Mouse (Mus musculus): ENCODE results near the gene Clip2. TPM values are rescaled to one million over a fixed set of nuclear protein-coding genes. Genes with fewer than 3 reads are reported as not detected.

Clip2 gene
- total and polyA plus RNA-seq, 3 experiments: 3.5 to 7.4 TPM; not detected in 1

- TF ChIP-seq MYB (IDR thresholded peaks at IDR 0.05; ENCODE audit: low read depth, low read length) (no peak), KAT2A (conservative IDR thresholded peaks at IDR 0.05; ENCODE audit: low read depth, low read length) (no peak), POLR2A (IDR thresholded peaks at IDR 0.05; ENCODE audit: control insufficient read depth in 1 of 2, insufficient read depth in 1 of 2, low read depth in 1 of 2, low read length in 2 of 2, poor library complexity in 1 of 2) (peak; percentile 40 to 45; a peak in 1 of 4 replicates), POLR2AphosphoS5 (IDR thresholded peaks at IDR 0.05; ENCODE audit: borderline replicate concordance, low read depth, low read length) (no peak), SIN3A (IDR thresholded peaks at IDR 0.05; ENCODE audit: low read length) (peak; percentile 5; the same call in 1 of the 2 replicates), E2F4 (IDR thresholded peaks at IDR 0.05; ENCODE audit: borderline replicate concordance, low read depth, low read length) (no peak), ZNF384 (IDR thresholded peaks at IDR 0.05; ENCODE audit: low read depth, low read length) (no peak), MAX (IDR thresholded peaks at IDR 0.05; ENCODE audit: low read length) (no peak), EP300 (IDR thresholded peaks at IDR 0.05; ENCODE audit: low read depth in 1 of 2, low read length in 2 of 2) (0 out of 4 replicates have a peak, but pooled peaks of 1 of the 2 experiments have one; percentile 17), MYC (IDR thresholded peaks at IDR 0.05; ENCODE audit: low read depth, low read length) (no peak), GATA1 (IDR thresholded peaks at IDR 0.05; ENCODE audit: low read depth, low read length) (no peak), ZMIZ1 (IDR thresholded peaks at IDR 0.05; ENCODE audit: low read depth, low read length) (no peak), SMC3 (IDR thresholded peaks at IDR 0.05; ENCODE audit: low read depth, low read length) (no peak), UBTF (IDR thresholded peaks at IDR 0.05; ENCODE audit: borderline replicate concordance, insufficient read depth, low read depth, low read length) (no peak), ETS1 (IDR thresholded peaks at IDR 0.05; ENCODE audit: low read depth, low read length) (no peak), HCFC1 (IDR thresholded peaks at IDR 0.05; ENCODE audit: low read depth, low read length) (peak; percentile 62), ZKSCAN1 (IDR thresholded peaks at IDR 0.05; ENCODE audit: low read depth, low read length) (no peak), MXI1 (IDR thresholded peaks at IDR 0.05; ENCODE audit: low read depth, low read length) (no peak), POLR2AphosphoS2 (IDR thresholded peaks at IDR 0.05; ENCODE audit: low read length) (no peak), TAL1 (IDR thresholded peaks at IDR 0.05; ENCODE audit: low read length) (no peak), MAZ (IDR thresholded peaks at IDR 0.05; ENCODE audit: low read depth, low read length) (peak; percentile 57; the same call in 1 of the 2 replicates), MAFK (IDR thresholded peaks at IDR 0.05; ENCODE audit: borderline replicate concordance, low read depth, low read length) (no peak), RCOR1 (IDR thresholded peaks at IDR 0.05; ENCODE audit: low read depth, low read length) (no peak), NELFE (IDR thresholded peaks at IDR 0.05; ENCODE audit: low read depth, low read length) (peak; percentile 41), JUND (IDR thresholded peaks at IDR 0.05; ENCODE audit: low read depth, low read length) (no peak)
Observed at GRCm38 (mm10) chr5:134456503-134456962, 95.7 kb downstream of the Clip2 start, which contains the start of gene Gtf2ird1 (continued).

- Histone ChIP-seq H3K9me3 (replicated peaks; ENCODE audit: insufficient read depth, low read length) (no peaks in the 10 kb centered on the region), H3K27me3 (ENCODE audit: control insufficient read depth in 1 of 2, insufficient read depth in 2 of 2, low read length in 2 of 2) (no peaks in the 10 kb centered on the region), H3K9ac (ENCODE audit: control insufficient read depth, low read depth, low read length, poor library complexity, severe bottlenecking) (peak overlapping the region; percentile 92), H3K4me3 (ENCODE audit: control insufficient read depth in 1 of 2, insufficient read depth in 1 of 2, low read depth in 2 of 2, low read length in 2 of 2) (peak overlapping the region; percentile 89 to 93), H3K36me3 (ENCODE audit: control insufficient read depth in 1 of 2, insufficient read depth in 2 of 2, low read length in 2 of 2) (peaks cover 0 to 6% of the 10 kb centered on the region in 2 experiments; a peak in 2 of 4 replicates), H3K79me2 (ENCODE audit: control insufficient read depth, insufficient read depth, low read length, poor library complexity) (peaks cover 17% of the 10 kb centered on the region), H3K4me1 (ENCODE audit: control insufficient read depth in 1 of 2, insufficient read depth in 2 of 2, low read length in 2 of 2) (peaks cover 0 to 26% of the 10 kb centered on the region in 2 experiments; a peak in 2 of 4 replicates), H3K27ac (ENCODE audit: control insufficient read depth, low read depth, low read length) (no peak overlapping the region)
- peak; percentile 62 for DNase-seq (ENCODE audit: low read depth, low spot score)
- no peak for TF ChIP-seq SMC3 (IDR thresholded peaks at IDR 0.05; ENCODE audit: low read depth, low read length)
- TF ChIP-seq SIN3A (IDR thresholded peaks at IDR 0.05; ENCODE audit: low read length): peak; percentile 61; the same call in 1 of the 2 replicates
- TF ChIP-seq POLR2A (IDR thresholded peaks at IDR 0.05; ENCODE audit: control insufficient read depth in 1 of 2, insufficient read depth in 1 of 2, low read depth in 1 of 2, low read length in 2 of 2, poor library complexity in 1 of 2): no peak
- TF ChIP-seq RAD21 (IDR thresholded peaks at IDR 0.05; ENCODE audit: low read depth, low read length): no peak
- no peak for TF ChIP-seq ZC3H11A (IDR thresholded peaks at IDR 0.05; ENCODE audit: low read depth, low read length)
- no peak for TF ChIP-seq MAFK (IDR thresholded peaks at IDR 0.05; ENCODE audit: borderline replicate concordance, low read depth, low read length)
- TF ChIP-seq ZKSCAN1 (IDR thresholded peaks at IDR 0.05; ENCODE audit: low read depth, low read length): no peak
- TF ChIP-seq POLR2AphosphoS2 (IDR thresholded peaks at IDR 0.05; ENCODE audit: low read length): no peak
- no peak for TF ChIP-seq JUND (IDR thresholded peaks at IDR 0.05; ENCODE audit: low read depth, low read length)
- TF ChIP-seq ZNF384 (IDR thresholded peaks at IDR 0.05; ENCODE audit: low read depth, low read length): peak; percentile 77
- peak; percentile 53; the same call in 1 of the 2 replicates for TF ChIP-seq CHD2 (IDR thresholded peaks at IDR 0.05; ENCODE audit: low read length)
- TF ChIP-seq USF1 (IDR thresholded peaks at IDR 0.05; ENCODE audit: low read depth, low read length): peak; percentile 91
- TF ChIP-seq NRF1 (IDR thresholded peaks at IDR 0.05; ENCODE audit: insufficient read depth, low read depth, low read length, poor library complexity, severe bottlenecking): no peak
- no peak for TF ChIP-seq HCFC1 (IDR thresholded peaks at IDR 0.05; ENCODE audit: low read depth, low read length)
- TF ChIP-seq MYC (IDR thresholded peaks at IDR 0.05; ENCODE audit: low read depth, low read length): no peak
- TF ChIP-seq MXI1 (IDR thresholded peaks at IDR 0.05; ENCODE audit: low read depth, low read length): peak; percentile 69
- TF ChIP-seq MAZ (IDR thresholded peaks at IDR 0.05; ENCODE audit: low read depth, low read length): no peak
- TF ChIP-seq ELF1 (IDR thresholded peaks at IDR 0.05; ENCODE audit: low read depth, low read length): no peak
- TF ChIP-seq USF2 (IDR thresholded peaks at IDR 0.05; ENCODE audit: borderline replicate concordance in 1 of 2, insufficient read depth in 1 of 2, low read depth in 1 of 2, low read length in 2 of 2): 0 out of 4 replicates have a peak, but pooled peaks of 1 of the 2 experiments have one; percentile 46
Observed at GRCm38 (mm10) chr5:134455914-134456423, 96.3 kb downstream of the Clip2 start.

Measured in MEL (cell line).